Mouse (Mus musculus): ENCODE results near the gene Fam57a. TPM values are rescaled to one million over a fixed set of nuclear protein-coding genes. Genes with fewer than 3 reads are reported as not detected.

Gene Fam57a
- polyA plus RNA-seq, 1 experiment from 2014 or later: 19.9 TPM

DNA sequence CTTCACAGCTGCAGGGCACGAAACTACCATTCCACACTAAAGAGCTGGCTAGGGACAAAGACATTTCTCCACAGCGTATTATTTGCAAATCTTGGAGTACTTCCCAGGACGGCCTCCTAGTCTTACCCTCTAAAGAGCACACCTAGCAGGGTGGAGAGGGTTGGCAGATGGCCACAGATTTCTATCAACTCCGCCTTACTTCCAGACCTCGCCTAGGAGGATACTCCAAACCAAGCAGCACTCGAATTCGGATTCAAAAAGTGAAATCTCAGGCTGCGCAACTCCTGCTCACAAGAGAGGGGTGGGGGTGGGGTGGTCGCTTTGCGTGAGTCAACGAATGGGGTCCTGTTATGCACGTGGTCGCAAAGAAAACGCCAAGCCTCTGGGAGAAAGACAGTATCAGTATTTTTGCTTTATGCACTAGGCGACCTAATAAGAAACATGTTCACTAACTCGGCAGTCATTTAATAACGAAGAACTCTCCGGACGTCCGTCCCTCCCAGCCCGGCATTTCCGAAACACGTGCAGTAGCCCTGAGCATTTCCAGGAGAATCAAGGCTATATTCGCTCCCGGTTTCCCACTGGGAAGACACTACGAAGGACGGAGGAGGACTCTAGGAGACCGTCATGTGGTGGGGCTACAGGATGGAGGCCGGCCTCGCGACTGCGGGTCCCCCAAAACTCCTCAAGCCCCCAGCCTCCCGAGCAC lies 37.4 kb downstream of the Fam57a start:
- ATAC-seq (replicated peaks; ENCODE audit: insufficient number of reproducible peaks, insufficient read depth, low FRiP score, low read depth): peak; percentile 21
- 2% methylated on average over 33 of the region's 33 CpGs for WGBS

GRCm38 (mm10) chr11:76217390-76217800 lies 37.9 kb downstream of the Fam57a start, which contains the start of the genes Dbil5 and Gemin4:
Gene Dbil5 (plus strand): TSS chr11:76217608.
Gene Gemin4 (minus strand): TSS chr11:76217664.
- Histone ChIP-seq H3K9ac (peak within 1 kb of the TSS; percentile 87), H3K4me1 (replicated peaks) (peaks cover 8% of the 10 kb centered on the region), H3K4me2 (peak within 1 kb of the TSS; percentile 79), H3K36me3 (peaks cover 37% of the 10 kb centered on the region), H3K4me3 (peak within 1 kb of the TSS; percentile 77), H3K9me3 (replicated peaks) (no peaks in the 10 kb centered on the region), H3K27ac (peak within 1 kb of the TSS; percentile 88), H3K27me3 (no peaks in the 10 kb centered on the region)
- WGBS: under 1% methylated on average over 35 of the region's 35 CpGs
- peak; percentile 97 for ATAC-seq (replicated peaks; ENCODE audit: insufficient number of reproducible peaks, insufficient read depth, low FRiP score, low read depth)

More for the DNA sequence above, 37.4 kb downstream of the Fam57a start:
- Histone ChIP-seq H3K9me3 (replicated peaks) (no peaks in the 10 kb centered on the region), H3K4me2 (peak overlapping the region; percentile 79), H3K27me3 (no peaks in the 10 kb centered on the region), H3K4me3 (peak overlapping the region; percentile 77), H3K36me3 (peaks cover 38% of the 10 kb centered on the region), H3K9ac (peak overlapping the region; percentile 87), H3K4me1 (replicated peaks) (peaks cover 8% of the 10 kb centered on the region), H3K27ac (peak overlapping the region; percentile 88)

DNA sequence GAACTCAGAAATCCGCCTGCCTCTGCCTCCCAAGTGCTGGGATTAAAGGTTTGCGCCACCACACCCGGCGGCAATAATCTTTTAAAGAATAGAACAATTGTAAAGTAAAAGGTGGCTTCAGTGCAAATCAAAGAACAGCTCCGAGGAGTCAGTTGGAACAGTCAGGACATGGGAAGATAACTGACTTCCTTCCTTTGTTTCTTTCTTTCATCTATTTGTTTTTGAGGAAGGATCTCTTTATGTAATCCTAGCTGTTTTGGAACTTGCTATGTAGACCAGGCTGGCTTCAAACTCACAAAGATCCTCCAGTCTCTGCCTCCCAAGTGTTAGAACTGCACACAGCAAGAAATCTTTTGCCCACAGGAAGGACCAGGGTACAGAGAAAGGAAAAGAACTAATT lies 45.2 kb downstream of the Fam57a start:
- peaks cover 39% of the 10 kb centered on the region for H3K36me3 ChIP-seq
- H3K27ac ChIP-seq: no peak overlapping the region
- ATAC-seq (replicated peaks; ENCODE audit: insufficient number of reproducible peaks, insufficient read depth, low FRiP score, low read depth): no peak
- no peak overlapping the region for H3K4me3 ChIP-seq
- H3K4me2 ChIP-seq: no peak overlapping the region
- 80% methylated on average over 5 of the region's 5 CpGs for WGBS
- no peaks in the 10 kb centered on the region for H3K9me3 ChIP-seq (replicated peaks)
- no peaks in the 10 kb centered on the region for H3K4me1 ChIP-seq (replicated peaks)
- no peaks in the 10 kb centered on the region for H3K27me3 ChIP-seq
- H3K9ac ChIP-seq: no peak overlapping the region

GRCm38 (mm10) chr11:76225051-76225450 lies 45.6 kb downstream of the Fam57a start:
- H3K36me3 ChIP-seq: peaks cover 36% of the 10 kb centered on the region
- no peaks in the 10 kb centered on the region for H3K4me1 ChIP-seq (replicated peaks)
- H3K4me2 ChIP-seq: no peak overlapping the region
- no peak overlapping the region for H3K4me3 ChIP-seq
- no peaks in the 10 kb centered on the region for H3K9me3 ChIP-seq (replicated peaks)
- H3K27ac ChIP-seq: no peak overlapping the region
- H3K27me3 ChIP-seq: no peaks in the 10 kb centered on the region
- no peak overlapping the region for H3K9ac ChIP-seq
- ATAC-seq (replicated peaks; ENCODE audit: insufficient number of reproducible peaks, insufficient read depth, low FRiP score, low read depth): no peak

DNA sequence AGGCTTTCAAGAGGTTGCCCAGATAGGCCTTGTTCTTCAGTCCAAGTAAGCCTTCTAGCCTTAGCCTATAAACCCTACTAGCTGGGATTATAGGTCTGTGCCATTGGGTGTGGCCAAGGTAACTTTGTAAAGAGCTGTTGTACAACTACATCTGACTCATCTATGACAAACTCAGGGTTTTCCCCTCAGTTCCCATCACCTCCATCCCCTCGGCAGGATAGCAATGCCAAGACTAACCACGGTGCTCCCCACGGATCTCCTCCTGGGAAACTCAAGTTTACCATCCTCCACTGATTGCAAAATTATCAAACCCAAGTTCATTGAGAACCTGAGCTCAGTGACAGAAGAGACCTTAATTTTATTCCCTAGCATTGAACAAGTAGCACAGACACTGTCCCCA lies 56.7 kb downstream of the Fam57a start:
- Histone ChIP-seq H3K4me2 (no peak overlapping the region), H3K4me3 (no peak overlapping the region), H3K27me3 (no peaks in the 10 kb centered on the region), H3K4me1 (replicated peaks) (no peaks in the 10 kb centered on the region), H3K9me3 (replicated peaks) (no peaks in the 10 kb centered on the region), H3K36me3 (peaks cover 62% of the 10 kb centered on the region), H3K27ac (no peak overlapping the region), H3K9ac (no peak overlapping the region)
- 90% methylated on average over 3 of the region's 3 CpGs for WGBS
- no peak for ATAC-seq (replicated peaks; ENCODE audit: insufficient number of reproducible peaks, insufficient read depth, low FRiP score, low read depth)

DNA sequence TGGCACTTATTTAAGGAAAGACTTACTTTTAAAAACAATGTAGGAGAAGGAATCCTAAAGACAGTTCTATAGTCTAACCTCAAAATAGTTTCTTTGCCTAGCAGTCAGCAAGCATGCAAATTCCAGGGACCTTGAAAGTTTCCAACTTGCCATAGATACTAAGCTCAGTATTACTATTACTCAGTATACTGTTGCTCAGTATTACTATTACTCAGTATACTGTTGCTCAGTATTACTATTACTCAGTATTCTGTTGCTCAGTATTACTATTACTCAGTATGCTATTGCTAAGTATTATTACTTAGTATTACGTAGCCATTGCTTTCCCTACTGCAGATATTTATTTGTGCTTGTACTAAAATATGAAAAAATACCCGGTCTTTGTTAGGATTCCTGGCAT lies 60.3 kb downstream of the Fam57a start:
- no peak overlapping the region for H3K4me2 ChIP-seq
- WGBS: 92% methylated on average over 2 of the region's 2 CpGs
- H3K4me3 ChIP-seq: no peak overlapping the region
- H3K27ac ChIP-seq: no peak overlapping the region
- peaks cover 34% of the 10 kb centered on the region for H3K36me3 ChIP-seq
- H3K27me3 ChIP-seq: no peaks in the 10 kb centered on the region
- H3K9me3 ChIP-seq (replicated peaks): no peaks in the 10 kb centered on the region
- peaks cover 12% of the 10 kb centered on the region for H3K4me1 ChIP-seq (replicated peaks)
- no peak for ATAC-seq (replicated peaks; ENCODE audit: insufficient number of reproducible peaks, insufficient read depth, low FRiP score, low read depth)
- H3K9ac ChIP-seq: no peak overlapping the region

- Histone ChIP-seq H3K4me1 (replicated peaks) (peaks cover 15% of the 10 kb centered on the region), H3K9me3 (replicated peaks) (no peaks in the 10 kb centered on the region), H3K27me3 (no peaks in the 10 kb centered on the region), H3K9ac (peak within 1 kb of the TSS; percentile 89), H3K4me3 (peak within 1 kb of the TSS; percentile 89), H3K36me3 (peaks cover 22% of the 10 kb centered on the region), H3K27ac (peak within 1 kb of the TSS; percentile 81), H3K4me2 (peak within 1 kb of the TSS; percentile 64)
- ATAC-seq (replicated peaks; ENCODE audit: insufficient number of reproducible peaks, insufficient read depth, low FRiP score, low read depth): peak; percentile 93
- WGBS: 0% methylated on average over 61 of the region's 61 CpGs
Observed at GRCm38 (mm10) chr11:76242901-76243810, 63.7 kb downstream of the Fam57a start, which contains the start of the genes Mrm3 and Glod4. Gene Mrm3 (plus strand): TSS chr11:76243715. Gene Glod4 (minus strand): TSS chr11:76243725.

DNA sequence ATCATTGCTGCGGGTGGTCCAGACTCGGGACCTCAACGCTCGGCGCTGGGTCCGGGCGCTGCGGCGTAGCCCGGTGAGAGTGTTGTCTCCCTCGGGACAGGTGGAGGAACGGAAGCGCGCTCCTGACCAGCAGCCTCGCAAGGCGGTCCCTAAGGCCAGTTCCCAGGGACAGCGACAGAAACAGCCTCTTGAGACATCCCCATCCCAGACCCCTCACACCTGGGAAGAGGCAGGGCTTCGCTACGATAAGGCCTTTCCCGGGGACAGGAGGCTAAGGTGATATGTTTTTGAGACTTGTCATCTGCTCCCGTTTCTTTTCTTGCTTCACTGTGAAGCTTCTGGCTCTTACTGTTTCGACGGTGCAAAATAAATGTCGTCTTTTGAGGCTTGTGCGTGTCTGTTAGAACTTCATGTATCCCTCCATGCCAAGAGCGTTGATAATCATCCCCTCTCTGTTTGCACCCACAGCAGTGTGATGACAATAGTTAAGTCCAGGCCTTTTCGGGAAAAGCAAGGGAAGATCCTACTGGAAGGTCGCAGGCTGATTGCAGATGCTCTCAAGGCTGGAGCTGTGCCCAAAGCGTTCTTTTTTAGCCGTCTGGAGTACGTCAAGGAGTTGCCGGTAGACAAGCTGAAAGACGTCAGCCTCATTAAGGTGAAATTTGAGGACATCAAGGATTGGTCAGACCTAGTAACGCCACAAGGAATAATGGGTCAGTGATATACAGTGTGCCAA lies 64.5 kb downstream of the Fam57a start:
- WGBS: 2% methylated on average over 34 of the region's 34 CpGs
- peak overlapping the region; percentile 81 for H3K27ac ChIP-seq
- no peak for ATAC-seq (replicated peaks; ENCODE audit: insufficient number of reproducible peaks, insufficient read depth, low FRiP score, low read depth)

GRCm38 (mm10) chr11:76246439-76246838 lies 67.0 kb downstream of the Fam57a start:
- H3K9ac ChIP-seq: no peak overlapping the region
- no peak overlapping the region for H3K27ac ChIP-seq
- no peaks in the 10 kb centered on the region for H3K9me3 ChIP-seq (replicated peaks)
- H3K36me3 ChIP-seq: peaks cover 34% of the 10 kb centered on the region; the same call in 1 of the 2 replicates
- no peak for ATAC-seq (replicated peaks; ENCODE audit: insufficient number of reproducible peaks, insufficient read depth, low FRiP score, low read depth)
- H3K4me1 ChIP-seq (replicated peaks): peaks cover 15% of the 10 kb centered on the region
- no peaks in the 10 kb centered on the region for H3K27me3 ChIP-seq
- no peak overlapping the region for H3K4me3 ChIP-seq
- H3K4me2 ChIP-seq: no peak overlapping the region

More for the DNA sequence above, 64.5 kb downstream of the Fam57a start:
- Histone ChIP-seq H3K9ac (peak overlapping the region; percentile 89), H3K4me1 (replicated peaks) (peaks cover 15% of the 10 kb centered on the region), H3K36me3 (peaks cover 29% of the 10 kb centered on the region), H3K4me3 (peak overlapping the region; percentile 89), H3K9me3 (replicated peaks) (no peaks in the 10 kb centered on the region), H3K4me2 (peak overlapping the region; percentile 64), H3K27me3 (no peaks in the 10 kb centered on the region)

GRCm38 (mm10) chr11:76247239-76247638 lies 67.8 kb downstream of the Fam57a start:
- WGBS: 49% methylated on average over 2 of the region's 2 CpGs
- H3K9me3 ChIP-seq (replicated peaks): no peaks in the 10 kb centered on the region
- ATAC-seq (replicated peaks; ENCODE audit: insufficient number of reproducible peaks, insufficient read depth, low FRiP score, low read depth): no peak
- H3K27me3 ChIP-seq: no peaks in the 10 kb centered on the region
- H3K27ac ChIP-seq: no peak overlapping the region
- no peak overlapping the region for H3K9ac ChIP-seq
- no peak overlapping the region for H3K4me3 ChIP-seq
- no peak overlapping the region for H3K4me2 ChIP-seq
- peaks cover 15% of the 10 kb centered on the region for H3K4me1 ChIP-seq (replicated peaks)
- H3K36me3 ChIP-seq: peaks cover 35% of the 10 kb centered on the region; the same call in 1 of the 2 replicates

GRCm38 (mm10) chr11:76252036-76252435 lies 72.6 kb downstream of the Fam57a start:
- 56% methylated on average over 3 of the region's 3 CpGs for WGBS
- ATAC-seq (replicated peaks; ENCODE audit: insufficient number of reproducible peaks, insufficient read depth, low FRiP score, low read depth): no peak
- H3K4me3 ChIP-seq: no peak overlapping the region
- H3K9me3 ChIP-seq (replicated peaks): no peaks in the 10 kb centered on the region
- H3K27ac ChIP-seq: no peak overlapping the region
- no peaks in the 10 kb centered on the region for H3K27me3 ChIP-seq
- 0 out of 2 replicates have a peak, but pooled peaks cover 3% of the 10 kb centered on the region for H3K4me1 ChIP-seq (replicated peaks)
- no peak overlapping the region for H3K4me2 ChIP-seq
- peaks cover 35% of the 10 kb centered on the region; the same call in 1 of the 2 replicates for H3K36me3 ChIP-seq
- no peak overlapping the region for H3K9ac ChIP-seq
